Mouse (Mus musculus) G1E (cell line): ENCODE results near the gene Cct8l1.

Experiments
- CTCF ChIP-seq: IDR thresholded peaks from 2 replicates; pipeline ENCODE4 v1.5.1; 2012; ENCODE audit warnings: low read depth, low read length, inconsistent platforms, mixed read lengths
- GATA1 ChIP-seq: IDR thresholded peaks from 2 replicates; pipeline ENCODE4 v1.6.1; 2012; ENCODE audit warnings: borderline replicate concordance, low read length, inconsistent platforms, mixed read lengths
- GATA2 ChIP-seq: IDR thresholded peaks from 2 replicates; pipeline ENCODE4 v1.6.1; 2012; ENCODE audit warnings: low read depth, low read length, inconsistent platforms, borderline replicate concordance
- POLR2AphosphoS5 ChIP-seq: IDR thresholded peaks from 2 replicates; pipeline ENCODE4 v1.6.1; 2012; ENCODE audit warnings: low read depth, low read length, inconsistent platforms; ENCODE audit not compliant: insufficient replicate concordance
- TAL1 ChIP-seq: conservative IDR thresholded peaks from 2 replicates; pipeline ENCODE4 v1.6.1; 2012; ENCODE audit warnings: low read depth, low read length, inconsistent platforms, mixed read lengths

GRCm38 (mm10) chr5:25530629-25531028 is 14.8 kb downstream of the Cct8l1 start:
- no peak for TF ChIP-seq CTCF
- no peak for TF ChIP-seq POLR2AphosphoS5
- TF ChIP-seq GATA1, result no peak
- TF ChIP-seq TAL1, result no peak
- TF ChIP-seq GATA2, result no peak
